Mouse (Mus musculus) CD4-positive, CD25-positive, alpha-beta regulatory T cell, adult 2 months (primary cell): Measurements from ENCODE around the gene Slit2.
A peak's percentile ranks its signal among the peaks of the same experiment; 100 is the strongest.

Experiments used
- DNase-seq: peaks from one replicate; pipeline ENCODE4 v3.0.0-alpha.2; 2012; ENCODE audit warnings: low read depth, low spot score

The Slit2 gene

DNA sequence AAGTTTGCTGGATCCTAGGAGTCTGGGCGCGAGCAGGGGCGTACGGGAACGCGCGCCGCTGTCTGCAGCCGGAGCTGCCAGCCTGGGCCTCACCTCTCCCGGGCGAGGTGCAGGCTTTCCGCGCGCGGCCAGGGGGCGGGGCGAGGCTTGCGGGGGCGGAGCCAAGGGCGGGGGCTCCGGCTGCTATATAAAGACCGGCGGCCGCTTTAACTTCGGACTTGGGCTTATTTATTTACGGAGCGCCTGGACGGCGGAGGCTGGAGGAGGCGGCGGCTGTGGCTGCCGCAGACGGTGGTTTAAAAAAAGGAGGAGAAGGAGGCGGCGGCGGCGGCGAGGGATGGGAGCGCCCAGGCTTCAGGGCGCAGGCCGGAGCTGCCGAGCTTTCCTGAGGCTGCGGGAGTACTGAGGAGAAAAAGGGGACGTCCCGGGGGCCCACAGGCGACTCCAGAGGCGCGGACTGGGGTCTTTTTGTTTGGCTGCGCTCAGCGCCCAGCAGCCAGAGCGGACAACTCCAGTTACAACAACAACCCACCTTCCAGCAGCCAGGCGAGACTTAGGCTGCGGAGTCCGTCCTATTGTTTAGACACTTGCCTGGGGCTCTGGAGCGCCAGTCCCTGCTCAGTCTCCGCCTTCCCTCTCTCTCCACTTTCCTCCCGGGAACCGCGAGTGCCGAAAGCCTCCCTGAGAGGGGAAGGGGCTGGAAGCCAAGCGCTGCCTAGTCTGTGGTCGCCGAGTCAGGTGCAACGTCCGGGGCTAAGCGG, at the start of gene Slit2:
Gene Slit2 (plus strand): TSS at position 198 of the 761 bp plus-strand sequence.
- peak; percentile 10 for DNase-seq

GRCm38 (mm10) chr5:47938586-47939372, 44.2 kb upstream of the Slit2 start:
- DNase-seq = no peak

DNA sequence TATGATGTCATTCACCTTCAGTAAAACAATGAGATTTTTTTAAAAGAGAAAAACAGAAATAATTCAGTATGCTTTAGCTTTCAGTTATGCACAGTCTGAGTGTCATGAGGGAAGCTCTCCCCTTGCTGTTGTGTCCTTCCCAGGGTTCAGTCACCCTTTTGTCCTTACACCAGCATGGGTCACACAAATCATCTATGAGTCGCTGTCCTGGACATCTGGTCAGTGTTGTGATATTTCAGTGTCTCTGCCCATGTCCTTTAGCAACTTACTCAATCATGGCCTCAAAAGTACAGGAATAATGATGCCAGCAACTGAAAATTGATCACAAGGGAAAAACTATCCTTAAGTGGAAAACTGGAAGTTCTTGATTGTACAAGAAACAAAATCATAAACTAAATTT, 26.5 kb upstream of the Slit2 start:
- DNase-seq = no peak

- DNase-seq = no peak
Observed at GRCm38 (mm10) chr5:47975795-47976194, 7.1 kb upstream of the Slit2 start.

DNA sequence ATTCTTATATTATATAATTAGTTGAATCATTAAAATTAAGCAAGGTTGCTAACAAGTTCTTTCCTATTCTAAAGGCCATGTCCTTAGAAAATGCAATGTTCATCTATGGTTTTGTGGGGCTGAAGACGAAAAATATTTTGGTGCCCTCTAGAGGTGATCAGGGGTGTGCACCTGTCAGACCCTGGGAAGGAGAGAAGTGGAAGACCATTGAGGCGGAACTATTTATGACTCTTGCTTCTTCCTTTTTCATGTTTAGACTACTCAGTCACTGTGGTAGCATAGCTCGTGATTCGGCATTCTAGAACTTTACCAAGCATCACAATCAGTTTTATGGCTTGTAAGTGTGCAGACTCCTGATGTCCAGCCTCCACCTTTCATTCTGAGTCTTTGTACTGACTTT, 3.6 kb upstream of the Slit2 start:
- no peak for DNase-seq

GRCm38 (mm10) chr5:47980459-47980858, 2.5 kb upstream of the Slit2 start:
- DNase-seq = no peak

DNA sequence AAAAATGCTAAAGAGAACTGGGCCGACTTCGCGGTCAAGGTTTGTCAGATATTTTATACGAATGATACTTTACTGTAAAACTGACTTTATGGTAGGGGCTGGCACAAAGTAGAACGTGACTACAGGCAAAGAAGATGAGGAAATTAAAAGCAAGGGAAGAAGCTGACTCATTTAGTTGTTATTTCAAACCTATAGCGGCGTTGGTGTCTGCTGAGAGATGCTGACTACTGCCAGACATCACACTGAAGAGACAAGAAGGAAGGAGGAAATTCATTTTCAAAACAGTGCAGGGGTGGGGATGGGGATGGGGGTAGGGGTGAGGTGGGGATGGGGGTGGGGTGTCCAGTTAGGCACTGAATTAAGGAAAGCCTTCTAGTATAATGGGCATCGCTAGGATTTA, 987 bp upstream of the Slit2 start:
- DNase-seq = no peak

- DNase-seq = no peak
Observed at GRCm38 (mm10) chr5:47983746-47984583, 1.0 kb downstream of the Slit2 start.

GRCm38 (mm10) chr5:47984584-47985197, 1.8 kb downstream of the Slit2 start:
- DNase-seq = no peak

GRCm38 (mm10) chr5:47985198-47985631, 2.3 kb downstream of the Slit2 start:
- no peak for DNase-seq

DNA sequence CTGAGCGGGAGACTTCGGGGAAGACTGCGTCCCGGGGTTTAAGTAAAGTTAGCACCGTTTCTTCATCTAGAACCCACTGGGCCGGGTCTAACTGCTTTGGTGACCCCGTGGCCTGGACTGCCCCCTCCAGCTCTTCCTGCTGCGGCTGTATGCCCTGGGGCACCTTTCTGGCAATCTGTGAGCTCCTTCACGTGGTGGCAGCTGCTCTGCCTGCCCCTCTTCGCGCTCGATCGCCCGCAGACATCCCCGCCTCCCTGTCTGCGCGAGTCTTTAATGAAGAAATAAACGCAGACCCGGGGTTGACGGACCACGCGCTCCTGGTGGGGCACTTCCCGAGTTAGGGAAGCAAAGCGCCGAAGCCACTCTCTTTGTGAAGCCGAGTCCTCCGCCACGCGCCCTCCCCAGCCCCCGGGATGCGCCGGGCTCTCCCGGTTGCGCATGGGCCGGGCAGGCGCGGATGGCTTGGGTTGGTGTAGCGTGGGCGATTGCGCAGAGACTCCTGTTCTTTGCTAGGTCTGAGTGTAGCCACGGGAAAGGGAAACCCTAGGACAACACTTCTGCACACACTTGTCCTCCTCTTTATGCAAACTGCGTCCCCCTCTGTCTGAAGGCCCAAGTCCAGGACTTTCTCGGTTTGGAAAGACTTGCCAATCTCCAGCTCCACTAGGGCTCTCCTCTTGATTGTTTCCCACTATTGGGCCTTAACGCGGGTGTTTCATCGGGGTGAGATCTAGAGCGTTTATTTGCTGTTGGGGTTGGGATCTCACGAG, 3.1 kb downstream of the Slit2 start:
- no peak for DNase-seq

DNA sequence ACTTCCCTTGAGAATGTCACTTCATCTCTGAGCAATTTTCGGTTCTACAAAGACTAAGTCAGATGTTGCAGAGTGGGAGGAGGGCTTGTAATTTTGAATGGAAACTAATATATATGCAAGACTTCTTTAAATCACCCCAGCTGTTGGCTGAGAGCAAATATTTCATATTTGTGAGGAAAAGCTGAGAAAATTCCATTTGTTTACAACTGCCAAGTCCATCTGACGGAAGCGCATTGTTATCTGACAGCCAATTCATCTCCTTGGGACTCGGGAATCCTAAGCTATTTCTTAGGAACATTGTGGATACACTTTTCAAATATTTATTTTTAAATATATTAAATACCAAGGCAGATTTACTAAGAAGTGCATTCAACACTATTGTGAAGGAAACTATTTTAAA, 8.0 kb downstream of the Slit2 start:
- no peak for DNase-seq

- no peak for DNase-seq
Observed at GRCm38 (mm10) chr5:48003708-48004415, 20.9 kb downstream of the Slit2 start.

- no peak for DNase-seq
Observed at GRCm38 (mm10) chr5:48005533-48005932, 22.6 kb downstream of the Slit2 start.

- DNase-seq = no peak
Observed at GRCm38 (mm10) chr5:48006059-48006458, 23.1 kb downstream of the Slit2 start.

- no peak for DNase-seq
Observed at GRCm38 (mm10) chr5:48023441-48023840, 40.5 kb downstream of the Slit2 start.

GRCm38 (mm10) chr5:48034875-48035274, 51.9 kb downstream of the Slit2 start:
- DNase-seq = no peak

- DNase-seq = no peak
Observed at GRCm38 (mm10) chr5:48038033-48038432, 55.1 kb downstream of the Slit2 start.

GRCm38 (mm10) chr5:48048986-48049751, 66.2 kb downstream of the Slit2 start:
- DNase-seq = no peak
